Mouse (Mus musculus) gastrocnemius, adult 2 months (tissue): ENCODE data around the gene Pcyt2. TPM values are rescaled to one million over a fixed set of nuclear protein-coding genes. Genes with fewer than 3 reads are reported as not detected.

Experiments used
- DNase-seq: peaks from one replicate; pipeline ENCODE4 v3.0.0; 2022
- H3K27ac ChIP-seq: fragments of 200-600 bp; 2 replicates; pipeline ENCODE4 v1.8.1; 2022; ENCODE audit warnings: mild to moderate bottlenecking
- H3K4me3 ChIP-seq: fragments of 200-600 bp; 2 replicates; pipeline ENCODE4 v1.8.1; 2022; ENCODE audit warnings: mild to moderate bottlenecking, moderate library complexity
- CTCF ChIP-seq: fragments of 200-600 bp; IDR thresholded peaks from 2 replicates; pipeline ENCODE4 v1.8.1; 2022; ENCODE audit warnings: antibody characterized with exemption, mild to moderate bottlenecking, moderate library complexity
- intact Hi-C: fragments of 180-260 bp; cut with DNase I; formaldehyde crosslinking; loops from one replicate; pipeline ENCODE4 v1.15.1; 2025
- total RNA-seq, 2 experiments: library from RNA; stranded (reverse); gene quantifications; 2 replicates each; pipeline ENCODE4 v1.2.3; 2021

Gene Pcyt2
- total RNA-seq, 2 experiments from 2014 or later, result 30.6 to 39.2 TPM

GRCm38 (mm10) chr11:120651872-120652271 is 34.1 kb upstream of the Pcyt2 start:
- intact Hi-C loops, result loop anchor here (10.0 kb wide), 1 partner anchor 123 kb away; no protein-coding TSS in a partner anchor
- TF ChIP-seq CTCF, result peak; percentile 49
- DNase-seq, result no peak
- no peak overlapping the region for H3K4me3 ChIP-seq
- no peak overlapping the region for H3K27ac ChIP-seq

GRCm38 (mm10) chr11:120648001-120648476 is 30.3 kb upstream of the Pcyt2 start, which contains the start of gene Myadml2:
Myadml2 (minus strand) TSS chr11:120648158.
- intact Hi-C loops, result no loop called here
- DNase-seq, result peak; percentile 84
- 0 out of 2 replicates have a peak, but pooled peaks have one; percentile 10 for TF ChIP-seq CTCF
- H3K4me3 ChIP-seq, result peak within 1 kb of the TSS; percentile 76
- peak within 1 kb of the TSS; percentile 99 for H3K27ac ChIP-seq

DNA sequence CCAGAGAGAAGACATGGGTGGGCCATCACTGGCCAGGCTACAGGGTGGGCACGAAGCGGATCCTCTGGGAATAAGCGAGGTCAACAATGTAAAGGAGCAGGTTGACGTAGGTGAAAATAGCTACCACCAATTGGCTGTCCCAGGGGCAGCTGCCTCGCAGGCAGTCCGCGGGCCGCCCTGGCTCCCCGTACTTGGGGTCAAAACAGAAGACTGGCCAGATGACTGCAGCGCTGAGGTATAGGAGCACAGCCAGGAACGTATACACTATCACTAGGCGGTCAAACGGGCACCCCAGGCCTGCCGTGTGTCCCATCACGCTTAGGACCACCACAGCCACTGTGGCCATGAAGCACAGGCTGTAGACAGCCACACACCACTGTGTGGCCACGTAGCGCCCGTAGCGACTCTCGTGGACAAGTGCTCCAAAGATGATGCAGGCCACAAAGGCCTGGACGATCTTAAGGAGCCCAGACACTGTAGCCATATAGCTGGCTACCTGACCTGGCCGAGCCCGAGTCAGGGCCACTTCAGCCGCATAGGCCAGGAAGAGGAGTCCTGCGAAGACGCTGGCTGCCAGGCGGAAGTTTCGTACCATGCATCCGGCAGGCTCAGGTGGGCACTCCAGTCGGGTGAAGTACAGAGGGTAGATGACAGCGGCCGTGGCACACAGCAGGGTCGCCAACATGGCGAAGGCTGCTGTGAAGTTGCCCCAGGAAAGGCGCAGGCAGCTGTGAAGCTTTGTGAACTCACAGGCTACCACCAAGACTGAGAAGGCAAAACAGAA is 29.5 kb upstream of the Pcyt2 start:
- intact Hi-C loops, result no loop called here
- DNase-seq, result peak; percentile 56
- H3K4me3 ChIP-seq, result peak overlapping the region; percentile 76
- no peak for TF ChIP-seq CTCF
- peak overlapping the region; percentile 99 for H3K27ac ChIP-seq

GRCm38 (mm10) chr11:120643601-120643987 is 25.9 kb upstream of the Pcyt2 start, which contains the start of gene Pycr1:
Pycr1 (minus strand) TSS chr11:120643769.
- peak within 1 kb of the TSS; percentile 76 for H3K4me3 ChIP-seq
- peak; percentile 96 for DNase-seq
- no peak for TF ChIP-seq CTCF
- H3K27ac ChIP-seq, result peak within 1 kb of the TSS; percentile 85
- intact Hi-C loops, result no loop called here

GRCm38 (mm10) chr11:120642939-120643600 is 25.3 kb upstream of the Pcyt2 start:
- peak; percentile 54 for DNase-seq
- H3K4me3 ChIP-seq, result peak overlapping the region; percentile 76
- TF ChIP-seq CTCF, result no peak
- H3K27ac ChIP-seq, result peak overlapping the region; percentile 85
- intact Hi-C loops, result no loop called here

DNA sequence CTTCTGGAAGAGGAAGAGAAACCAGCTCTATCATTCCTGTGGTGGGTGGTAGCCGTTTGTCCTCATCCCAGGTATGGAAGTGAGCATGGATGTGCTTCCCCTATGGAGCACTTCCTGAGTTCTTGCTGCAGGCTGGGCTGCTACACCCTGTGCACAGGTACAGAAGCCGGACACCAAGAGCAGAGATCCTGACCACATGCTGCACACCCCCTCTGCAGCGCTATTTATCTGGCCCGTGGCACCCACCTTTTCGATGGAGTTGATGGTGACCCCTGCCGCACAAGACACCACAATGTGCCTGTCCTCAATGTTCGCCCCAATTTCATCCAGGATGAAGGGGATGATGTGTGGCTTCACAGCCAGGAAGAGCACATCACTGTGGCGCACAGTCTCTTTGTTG is 24.1 kb upstream of the Pcyt2 start:
- TF ChIP-seq CTCF, result no peak
- H3K4me3 ChIP-seq, result no peak overlapping the region
- intact Hi-C loops, result no loop called here
- DNase-seq, result no peak
- H3K27ac ChIP-seq, result no peak overlapping the region

- intact Hi-C loops, result no loop called here
Measured at GRCm38 (mm10) chr11:120641255-120641654, 23.5 kb upstream of the Pcyt2 start.

GRCm38 (mm10) chr11:120634810-120635209 is 17.1 kb upstream of the Pcyt2 start:
- TF ChIP-seq CTCF, result no peak
- H3K4me3 ChIP-seq, result no peak overlapping the region
- intact Hi-C loops, result no loop called here

More at GRCm38 (mm10) chr11:120641255-120641654, 23.5 kb upstream of the Pcyt2 start:
- no peak for TF ChIP-seq CTCF
- DNase-seq, result no peak
- H3K27ac ChIP-seq, result no peak overlapping the region
- H3K4me3 ChIP-seq, result no peak overlapping the region

DNA sequence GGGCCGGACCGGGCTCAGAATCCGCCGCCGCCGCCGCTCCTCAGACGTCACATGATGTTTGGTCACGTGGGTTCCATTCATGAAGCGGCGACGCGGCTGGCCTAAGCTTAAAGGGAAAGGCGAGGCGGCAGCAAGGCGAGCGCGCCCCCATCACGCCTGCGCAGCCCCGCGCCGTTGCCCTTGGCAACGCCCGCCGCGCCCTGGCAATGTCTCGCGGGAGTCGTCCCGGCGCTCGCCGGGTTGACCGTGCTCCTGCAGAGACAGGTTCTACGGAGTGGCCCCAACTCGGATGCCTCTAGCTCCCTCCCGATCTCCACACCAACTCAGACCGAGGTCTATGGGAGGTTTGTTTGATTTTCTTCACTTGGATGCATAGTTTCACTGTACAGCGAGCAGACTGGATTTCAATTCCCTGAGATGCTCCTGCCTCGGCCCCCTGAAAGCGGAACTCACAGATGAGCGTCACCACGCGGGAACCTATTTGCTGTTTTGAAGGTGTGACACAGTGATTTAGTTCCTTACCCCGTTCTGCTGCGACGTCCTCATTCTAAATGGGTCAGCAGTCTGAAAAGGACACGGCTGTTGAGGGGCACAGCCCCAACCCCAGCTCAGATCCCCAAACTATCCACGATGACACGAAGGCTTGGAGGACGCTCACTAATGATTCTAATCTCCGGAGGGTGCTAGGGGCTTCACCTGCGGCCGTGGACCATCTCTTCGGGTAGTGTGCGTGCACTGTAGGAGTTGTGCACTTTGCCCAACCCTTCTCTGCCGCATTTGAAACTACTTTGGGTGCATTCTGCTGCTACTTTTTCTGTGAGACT is 16.0 kb upstream of the Pcyt2 start, which contains the start of gene Mafg:
Mafg (minus strand) TSS at position 81 of the 824 bp plus-strand sequence.
- intact Hi-C loops, result no loop called here
- TF ChIP-seq CTCF, result no peak
- peak within 1 kb of the TSS; percentile 96 for H3K4me3 ChIP-seq
- DNase-seq, result peak; percentile 95
- H3K27ac ChIP-seq, result peak within 1 kb of the TSS; percentile 98

More at GRCm38 (mm10) chr11:120634810-120635209, 17.1 kb upstream of the Pcyt2 start:
- no peak overlapping the region for H3K27ac ChIP-seq
- DNase-seq, result no peak

GRCm38 (mm10) chr11:120632559-120633519 is 15.1 kb upstream of the Pcyt2 start:
- intact Hi-C loops, result no loop called here
- DNase-seq, result peak; percentile 91
- Histone ChIP-seq H3K27ac (peak overlapping the region; percentile 98), H3K4me3 (peak overlapping the region; percentile 96)
- TF ChIP-seq CTCF, result peak; percentile 16; the same call in 1 of the 2 replicates
